Mouse (Mus musculus) embryonic stem cell, embryonic (primary cell): ENCODE measurements around the gene Hdac4.

ENCODE experiments used
- CTCF ChIA-PET, 4 experiments: fragments of 300-600 bp in 2 of 4; fragments of 350-600 bp in 2 of 4; sonication (Branson Sonifier 250); formaldehyde crosslinking; loops; one replicate each; lab custom pipeline; 2022; ENCODE audit warnings: inconsistent platforms in 2 of 4; lab: Charles Lee
- POLR2A ChIA-PET, 4 experiments: fragments of 300-600 bp in 2 of 4; fragments of 350-600 bp in 2 of 4; sonication (Branson Sonifier 250); formaldehyde crosslinking; loops; one replicate each; lab custom pipeline; 2022; ENCODE audit warnings: antibody characterized with exemption in 4 of 4, inconsistent platforms in 1 of 4; lab: Charles Lee

Hdac4 gene

DNA sequence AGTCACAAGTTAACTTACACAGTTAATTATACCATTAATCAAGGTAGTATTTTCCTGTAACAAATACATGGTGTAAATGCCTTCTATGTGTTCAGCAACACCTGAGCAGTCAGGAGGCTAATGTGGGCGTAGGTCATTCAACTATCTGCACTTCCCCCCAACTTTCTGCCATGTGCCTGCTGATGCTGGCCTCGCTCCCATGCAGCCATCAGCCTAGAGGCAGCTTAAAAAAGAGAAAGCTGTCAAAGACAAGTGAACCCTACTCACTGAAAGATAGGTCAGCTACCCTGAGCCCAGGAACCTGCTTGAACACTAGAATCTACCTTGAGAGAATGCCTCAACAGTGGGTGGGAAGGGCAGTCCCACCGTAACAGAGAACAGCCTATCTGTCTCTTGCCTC is 81.4 kb downstream of the Hdac4 start:
- ChIA-PET POLR2A (interaction anchor here in 1 of 4 experiments (1.3 kb wide), 1 partner anchor 10 kb away, joined by 4 read pairs; no protein-coding TSS in a partner anchor), CTCF (interaction anchor here in 3 of 4 experiments (0.5 to 1.1 kb wide), 5 partner anchors 15 to 246 kb away, joined by 3 read pairs; no protein-coding TSS in a partner anchor)

DNA sequence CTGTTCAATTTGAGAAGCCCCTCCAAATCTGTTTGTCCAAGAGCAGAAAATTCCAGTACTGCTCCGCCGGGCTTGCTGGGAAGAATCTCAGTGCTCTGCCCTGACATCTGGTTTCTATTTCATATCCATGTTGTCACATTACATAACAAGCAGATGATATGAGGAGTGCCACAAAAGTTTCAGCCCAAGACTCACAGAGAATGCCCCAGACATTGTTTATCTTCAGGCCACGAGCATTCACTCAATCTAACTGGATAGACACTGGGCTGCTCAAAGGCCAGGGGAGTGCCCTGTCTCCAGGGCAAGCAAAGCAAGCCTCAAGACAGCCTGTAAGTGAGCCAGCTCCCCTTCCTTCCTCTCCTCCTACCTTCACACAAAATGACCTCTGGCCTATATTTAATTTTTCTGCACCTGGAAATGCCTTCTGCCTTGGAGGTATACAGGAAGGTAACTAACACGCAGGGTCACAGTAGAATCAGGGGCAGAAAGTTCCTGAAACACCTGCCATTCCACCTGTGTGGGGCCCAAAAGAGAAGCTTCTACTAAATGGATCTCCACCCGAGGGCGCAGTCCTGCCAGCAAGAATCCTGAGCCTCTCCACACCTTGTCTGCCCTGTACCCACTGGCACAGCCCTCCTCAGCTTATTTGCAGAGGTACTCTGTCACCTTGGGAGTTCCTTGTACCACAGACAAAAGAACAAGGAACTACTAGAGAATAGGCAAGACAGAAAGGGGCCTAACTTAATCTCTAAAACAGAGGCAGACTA is 82.1 kb downstream of the Hdac4 start:
- ChIA-PET CTCF (interaction anchor here in 1 of 4 experiments (0.7 to 1.1 kb wide), 3 partner anchors 14 to 151 kb away, joined by 3 read pairs; no protein-coding TSS in a partner anchor), POLR2A (interaction anchor here in 2 of 4 experiments (1.1 to 2.2 kb wide), 6 partner anchors 8 to 32 kb away, joined by 3 to 10 read pairs (median 4); no protein-coding TSS in a partner anchor)

DNA sequence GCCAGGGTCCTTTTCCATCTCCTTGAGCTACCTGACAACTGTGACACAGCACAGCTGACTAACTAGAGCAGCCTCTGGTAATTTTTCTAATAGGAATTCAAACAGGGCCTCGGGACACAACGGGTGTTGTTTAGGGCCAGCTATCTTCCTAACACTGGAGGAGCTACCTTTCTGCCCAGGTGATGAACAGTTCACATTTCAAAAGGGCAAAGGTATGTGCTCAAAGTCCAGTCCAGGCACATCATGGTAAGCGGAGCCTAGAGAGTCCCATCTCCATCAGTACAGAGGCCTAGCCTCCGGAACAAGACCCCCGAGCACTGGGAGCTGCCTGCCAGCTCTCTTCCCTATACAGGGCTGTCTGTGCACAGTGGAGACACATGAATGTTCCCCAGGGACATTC is 82.9 kb downstream of the Hdac4 start:
- ChIA-PET CTCF (no interaction called here), POLR2A (interaction anchor here in 2 of 4 experiments (0.9 to 2.2 kb wide), 7 partner anchors 9 to 31 kb away, joined by 3 to 10 read pairs (median 4); no protein-coding TSS in a partner anchor)

DNA sequence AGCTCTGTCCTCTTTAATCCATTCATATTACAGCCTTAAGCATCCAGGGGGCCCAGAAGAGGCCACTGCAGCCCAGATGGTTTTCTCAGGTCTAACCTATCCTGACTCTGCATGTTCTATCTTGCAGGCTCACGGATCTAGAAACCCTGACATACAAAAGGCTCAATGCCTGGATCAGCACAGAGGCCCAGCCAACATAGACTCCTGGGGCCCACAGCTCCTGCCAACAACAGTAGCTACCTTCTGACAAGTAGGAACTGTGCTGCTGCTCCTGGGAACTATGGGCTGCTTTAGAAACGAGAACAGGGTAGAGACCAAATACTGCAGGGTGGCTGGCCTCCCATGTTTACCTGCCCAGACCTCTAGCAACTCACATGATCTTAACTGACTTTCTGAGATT is 83.9 kb downstream of the Hdac4 start:
- POLR2A ChIA-PET: interaction anchor here in 1 of 4 experiments (1.0 to 2.2 kb wide), 2 partner anchors 12 to 66 kb away, joined by 3 to 10 read pairs; no protein-coding TSS in a partner anchor
- CTCF ChIA-PET: no interaction called here

GRCm38 (mm10) chr1:92111026-92111425 is 84.5 kb downstream of the Hdac4 start:
- ChIA-PET CTCF (no interaction called here), POLR2A (interaction anchor here in 1 of 4 experiments (1.0 kb wide), 1 partner anchor 65 kb away, joined by 3 read pairs; no protein-coding TSS in a partner anchor)

GRCm38 (mm10) chr1:92109221-92109620 is 86.3 kb downstream of the Hdac4 start:
- POLR2A ChIA-PET: interaction anchor here in 1 of 4 experiments (0.8 to 1.2 kb wide), 2 partner anchors 18 to 45 kb away, joined by 3 read pairs; no protein-coding TSS in a partner anchor
- CTCF ChIA-PET: no interaction called here

DNA sequence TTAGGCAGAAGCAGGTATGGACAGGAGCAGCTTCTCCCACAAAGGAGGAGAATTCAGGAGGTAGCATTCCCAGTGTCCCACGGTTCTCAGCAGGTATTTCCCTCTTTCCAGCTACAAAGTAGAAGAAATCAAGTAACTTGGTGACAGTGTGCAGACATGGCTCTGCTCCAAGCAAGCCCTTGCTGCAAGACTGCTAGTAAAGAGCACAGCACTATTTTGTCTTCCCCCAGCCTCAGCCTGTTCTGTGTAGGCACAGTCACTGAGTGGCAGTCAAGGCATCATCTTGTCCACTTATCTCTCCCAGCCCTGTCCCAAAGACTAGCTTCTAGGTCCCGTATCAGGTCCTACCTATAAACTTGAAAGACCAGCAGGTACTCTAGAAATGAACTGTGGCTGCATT is 86.9 kb downstream of the Hdac4 start:
- CTCF ChIA-PET: interaction anchor here in 1 of 4 experiments (0.9 kb wide), 1 partner anchor 20 kb away, joined by 3 read pairs; no protein-coding TSS in a partner anchor
- POLR2A ChIA-PET: interaction anchor here in 2 of 4 experiments (0.5 to 2.3 kb wide), 4 partner anchors 8 to 19 kb away, joined by 3 to 6 read pairs (median 4); no protein-coding TSS in a partner anchor

GRCm38 (mm10) chr1:92107996-92108395 is 87.5 kb downstream of the Hdac4 start:
- ChIA-PET POLR2A (interaction anchor here in 2 of 4 experiments (0.5 to 2.3 kb wide), 4 partner anchors 8 to 11 kb away, joined by 3 to 6 read pairs (median 4); no protein-coding TSS in a partner anchor), CTCF (interaction anchor here in 2 of 4 experiments (0.5 to 0.9 kb wide), 3 partner anchors 21 to 413 kb away, joined by 3 to 21 read pairs (median 3); no protein-coding TSS in a partner anchor)

- POLR2A ChIA-PET: interaction anchor here in 2 of 4 experiments (0.6 to 2.3 kb wide), 4 partner anchors 8 to 11 kb away, joined by 3 to 6 read pairs (median 6); no protein-coding TSS in a partner anchor
Measured at GRCm38 (mm10) chr1:92107521-92107920, 88.0 kb downstream of the Hdac4 start.

GRCm38 (mm10) chr1:92106486-92107160 is 88.9 kb downstream of the Hdac4 start:
- ChIA-PET POLR2A (interaction anchor here in 2 of 4 experiments (1.6 to 2.3 kb wide), 3 partner anchors 10 to 20 kb away, joined by 3 to 6 read pairs (median 5); no protein-coding TSS in a partner anchor), CTCF (no interaction called here)

More at GRCm38 (mm10) chr1:92107521-92107920, 88.0 kb downstream of the Hdac4 start:
- CTCF ChIA-PET: interaction anchor here in 2 of 4 experiments (0.6 to 0.9 kb wide), 2 partner anchors 21 to 39 kb away, joined by 3 to 21 read pairs; no protein-coding TSS in a partner anchor

DNA sequence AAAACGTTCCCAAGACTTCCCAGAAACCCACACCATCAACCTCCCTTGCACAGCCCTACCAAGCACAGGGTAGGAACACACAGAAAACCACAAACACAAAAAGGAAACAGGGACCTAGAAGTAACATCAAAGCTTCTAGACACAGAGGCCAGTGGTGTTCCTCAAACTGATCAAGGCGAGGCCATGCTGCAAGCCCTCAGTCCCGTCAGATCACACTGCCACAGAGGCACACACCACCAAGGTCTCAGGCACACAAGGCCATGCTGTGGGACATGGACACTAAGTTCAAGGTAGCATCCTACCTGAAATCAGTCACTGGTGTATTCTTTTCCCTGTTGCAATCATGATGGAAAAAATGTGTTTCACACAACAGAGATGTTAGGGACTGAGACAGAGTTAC is 90.8 kb downstream of the Hdac4 start:
- ChIA-PET CTCF (no interaction called here), POLR2A (interaction anchor here in 1 of 4 experiments (0.9 to 1.9 kb wide), 3 partner anchors 9 to 31 kb away, joined by 3 to 4 read pairs (median 3); no protein-coding TSS in a partner anchor)

DNA sequence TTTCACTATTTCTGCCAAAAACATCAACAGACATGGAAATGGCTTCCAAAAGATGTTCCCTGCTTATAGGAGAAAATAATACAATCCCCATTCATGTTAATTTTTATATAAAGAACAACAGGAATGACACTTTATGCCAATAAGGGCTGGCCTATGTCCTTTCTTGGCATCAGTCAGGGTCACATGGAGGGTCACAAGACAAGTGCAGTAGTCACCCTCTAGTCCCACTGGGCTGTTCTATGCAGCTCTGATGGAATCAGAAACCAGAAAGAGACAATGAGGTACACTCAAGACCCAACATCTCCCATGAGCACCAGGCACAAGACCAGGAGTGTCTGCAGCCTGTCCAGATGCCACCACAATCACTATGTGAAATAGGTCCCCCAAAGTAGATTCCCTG is 91.5 kb downstream of the Hdac4 start:
- ChIA-PET POLR2A (interaction anchor here in 2 of 4 experiments (0.6 to 1.9 kb wide), 4 partner anchors 9 to 340 kb away, joined by 3 to 4 read pairs (median 3); no protein-coding TSS in a partner anchor), CTCF (no interaction called here)

DNA sequence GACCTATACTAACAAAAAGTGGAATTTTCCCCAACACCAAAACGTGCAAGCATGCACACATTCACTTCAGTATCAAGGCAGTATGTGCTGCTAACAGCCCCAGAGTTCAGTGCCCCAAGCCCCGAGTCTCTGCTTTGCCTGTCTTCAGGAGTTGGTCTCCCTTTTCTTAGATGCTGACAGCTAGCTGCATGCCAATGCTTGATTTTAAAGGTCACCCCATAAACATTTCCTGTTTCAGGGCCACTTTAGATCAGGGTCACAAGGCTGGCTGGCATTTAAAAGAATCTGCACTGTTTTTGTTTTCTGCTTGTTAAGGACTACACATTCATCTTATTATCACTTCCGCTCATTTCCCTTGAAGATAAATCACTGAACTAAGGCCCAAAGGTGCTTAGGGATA is 92.1 kb downstream of the Hdac4 start:
- CTCF ChIA-PET: no interaction called here

DNA sequence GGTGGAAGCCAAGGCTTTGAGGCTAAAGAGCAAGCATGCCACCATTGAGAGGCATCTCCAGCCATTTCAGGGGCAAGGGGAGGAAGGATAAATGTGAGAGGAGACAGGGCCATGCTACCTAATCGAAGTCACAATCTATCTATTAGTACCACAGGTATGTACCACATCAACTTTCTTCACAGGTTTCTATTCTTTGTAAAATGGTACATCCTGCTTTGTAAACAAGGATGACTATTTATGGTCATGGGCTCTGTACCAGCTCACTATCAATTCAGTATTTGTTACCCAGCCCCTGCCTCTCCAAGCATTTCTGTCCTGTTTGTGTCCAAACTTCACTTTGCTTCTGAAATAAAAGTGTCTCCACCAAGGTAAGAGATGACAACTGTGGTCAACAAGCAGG is 92.7 kb downstream of the Hdac4 start:
- ChIA-PET CTCF (no interaction called here), POLR2A (no interaction called here)

More for the DNA sequence above, 92.1 kb downstream of the Hdac4 start:
- POLR2A ChIA-PET: interaction anchor here in 1 of 4 experiments (1.9 kb wide), 1 partner anchor 10 kb away, joined by 4 read pairs; no protein-coding TSS in a partner anchor

- POLR2A ChIA-PET: interaction anchor here in 2 of 4 experiments (0.8 to 2.9 kb wide), 4 partner anchors 12 to 373 kb away, joined by 3 to 10 read pairs (median 5); partner anchors contain the start of gene Ndufa10 (in 1 of the 2)
- CTCF ChIA-PET: no interaction called here
Measured at GRCm38 (mm10) chr1:92100371-92100891, 95.1 kb downstream of the Hdac4 start.

GRCm38 (mm10) chr1:92099964-92100363 is 95.5 kb downstream of the Hdac4 start:
- CTCF ChIA-PET: interaction anchor here in 1 of 4 experiments (1.2 kb wide), 1 partner anchor 14 kb away, joined by 3 read pairs; no protein-coding TSS in a partner anchor

GRCm38 (mm10) chr1:92099502-92099901 is 96.0 kb downstream of the Hdac4 start:
- CTCF ChIA-PET: interaction anchor here in 1 of 4 experiments (1.2 kb wide), 1 partner anchor 14 kb away, joined by 3 read pairs; no protein-coding TSS in a partner anchor
- POLR2A ChIA-PET: interaction anchor here in 2 of 4 experiments (0.7 to 2.9 kb wide), 9 partner anchors 8 to 374 kb away, joined by 3 to 10 read pairs (median 3); partner anchors contain the start of gene Ndufa10 (in 1 of the 2)

More at GRCm38 (mm10) chr1:92099964-92100363, 95.5 kb downstream of the Hdac4 start:
- POLR2A ChIA-PET: interaction anchor here in 2 of 4 experiments (0.7 to 2.9 kb wide), 8 partner anchors 8 to 374 kb away, joined by 3 to 10 read pairs (median 4); partner anchors contain the start of gene Ndufa10 (in 1 of the 2)
